Mouse (Mus musculus) heart, adult 11 months (tissue): ENCODE results near the gene Gm28372.

ENCODE experiments used
- DNase-seq: peaks from one replicate; pipeline ENCODE4 v3.0.0; 2022

Gene Gm28372

DNA sequence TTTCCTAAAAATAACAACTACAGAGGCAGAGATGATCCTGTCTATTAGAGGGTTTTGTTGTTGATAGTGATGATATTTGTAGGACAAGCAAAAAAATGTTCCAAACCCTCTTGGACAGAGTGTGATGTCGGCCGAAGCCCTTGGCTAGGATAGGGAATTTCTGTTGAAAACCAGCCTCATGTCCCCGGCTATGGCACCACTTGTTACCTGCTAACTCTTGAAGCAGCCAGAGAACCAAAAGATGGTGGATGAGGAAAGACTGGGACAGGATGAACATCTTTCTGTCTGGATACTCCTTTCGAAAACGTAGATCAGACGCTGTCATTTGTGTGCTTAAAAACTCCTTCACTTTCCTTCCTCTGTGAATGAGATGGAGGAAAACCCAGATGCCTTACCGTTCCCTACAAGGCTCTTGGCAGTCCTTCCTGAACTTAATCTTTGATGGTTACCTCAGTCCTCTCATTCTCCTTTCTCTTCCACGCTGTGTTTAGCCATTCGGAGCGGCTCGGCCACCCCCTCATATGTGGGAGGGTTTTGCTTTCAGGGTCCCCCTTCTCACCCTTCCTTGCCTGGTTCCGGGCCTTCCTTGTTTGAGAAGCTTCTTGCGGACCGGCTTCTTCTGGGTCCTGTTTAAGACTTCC, 46.2 kb downstream of the Gm28372 start:
- peak; percentile 89 for DNase-seq

DNA sequence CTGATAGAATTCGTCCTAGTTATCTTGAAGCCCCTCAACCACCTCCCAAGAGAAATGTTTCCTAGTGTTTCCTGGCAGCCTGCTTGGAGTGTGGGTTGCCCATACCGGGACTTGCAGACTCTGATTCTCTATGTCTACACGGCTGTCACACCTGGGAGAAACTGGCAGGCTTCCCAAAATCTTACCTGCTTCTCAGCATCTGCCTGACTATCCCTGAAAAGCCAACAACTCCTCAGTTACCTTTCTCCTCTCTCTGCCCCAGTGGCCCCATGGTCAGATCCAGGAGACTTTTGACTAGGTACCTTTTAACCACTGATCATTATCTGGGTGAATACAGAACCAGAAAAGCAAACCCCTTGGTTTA, 46.7 kb downstream of the Gm28372 start:
- DNase-seq, result peak; percentile 85

- peak; percentile 52 for DNase-seq
These were observed 47.2 kb downstream of the Gm28372 start for GRCm38 (mm10) chr2:130452266-130452665.

- peak; percentile 90 for DNase-seq
These were observed 48.4 kb downstream of the Gm28372 start for GRCm38 (mm10) chr2:130453421-130453820.

- no peak for DNase-seq
These were observed 49.8 kb downstream of the Gm28372 start for GRCm38 (mm10) chr2:130454748-130455370.
